Mouse (Mus musculus) forebrain, embryonic 13.5 days (tissue): ENCODE measurements around the gene Nt5dc1. TPM values are rescaled to one million over a fixed set of nuclear protein-coding genes. Genes with fewer than 3 reads are reported as not detected.
"Not testable (repeated sequence)": the region's sequence is repeated elsewhere in the genome, so short reads cannot be mapped to it uniquely, and the experiment has no call there.

ENCODE experiments used
- ATAC-seq: fragments of 200-750 bp; cut with Nextera tagmentation; 2 replicates; pipeline ENCODE4 v1.8.0; 2017
- H3K27ac ChIP-seq: fragments of 300-500 bp; sonication (generic); 2 replicates; pipeline ENCODE4 v1.5.1; 2015; ENCODE audit warnings: inconsistent platforms, mild to moderate bottlenecking, moderate library complexity
- H3K27me3 ChIP-seq: fragments of 300-500 bp; sonication (generic); 2 replicates; pipeline ENCODE4 v1.6.1; 2015; ENCODE audit warnings: mild to moderate bottlenecking, inconsistent platforms
- H3K36me3 ChIP-seq: fragments of 300-500 bp; sonication (generic); 2 replicates; pipeline ENCODE4 v1.6.1; 2015; ENCODE audit warnings: mild to moderate bottlenecking, inconsistent platforms; ENCODE audit not compliant: poor library complexity, severe bottlenecking
- H3K4me1 ChIP-seq: fragments of 300-500 bp; sonication (generic); 2 replicates; pipeline ENCODE4 v1.6.1; 2015; ENCODE audit warnings: inconsistent platforms
- H3K4me2 ChIP-seq: fragments of 300-500 bp; sonication (generic); 2 replicates; pipeline ENCODE4 v1.6.1; 2015; ENCODE audit warnings: inconsistent platforms, mild to moderate bottlenecking, moderate library complexity
- H3K4me3 ChIP-seq: fragments of 300-500 bp; sonication (generic); 2 replicates; pipeline ENCODE4 v1.5.1; 2015; ENCODE audit warnings: mild to moderate bottlenecking, inconsistent platforms
- H3K9ac ChIP-seq: fragments of 300-500 bp; sonication (generic); 2 replicates; pipeline ENCODE4 v1.6.1; 2015; ENCODE audit warnings: mild to moderate bottlenecking, inconsistent platforms
- H3K9me3 ChIP-seq: fragments of 300-500 bp; sonication (generic); replicated peaks from 2 replicates; pipeline ENCODE4 v1.6.1; 2016; ENCODE audit warnings: inconsistent platforms
- WGBS: fragments of 180-500 bp; shearing (Covaris S2); methylation state at CpG from one replicate; pipeline ENCODE4 v1.1.7; 2015; 5-methylcytosine and 5-hydroxymethylcytosine counted together
- polyA plus RNA-seq: library from polyadenylated mRNA; unstranded; fragments of >200 nt; fragmentation: Nextera tagmentation; extraction: Ambion mirVana; gene quantifications from 2 replicates; pipeline ENCODE4 v1.2.1, GENCODE M21; 2015

Nt5dc1 gene
- 3.6 and 4.4 TPM in 2 replicates for polyA plus RNA-seq

- Histone ChIP-seq H3K4me3 (peak within 1 kb of the TSS; percentile 64), H3K9ac (peak within 1 kb of the TSS; percentile 71), H3K4me1 (no peaks in the 10 kb centered on the region), H3K9me3 (no peaks in the 10 kb centered on the region), H3K27ac (no peak within 1 kb of the TSS), H3K36me3 (no peaks in the 10 kb centered on the region), H3K4me2 (peak within 1 kb of the TSS; percentile 75), H3K27me3 (no peaks in the 10 kb centered on the region)
- under 1% methylated on average over 47 of the region's 49 CpGs for WGBS
- peak; percentile 98 for ATAC-seq
Observed at GRCm38 (mm10) chr10:34418204-34418756, at the start of gene Nt5dc1. Gene Nt5dc1 (minus strand): TSS chr10:34418552.

- Histone ChIP-seq H3K36me3 (no peaks in the 10 kb centered on the region), H3K27ac (no peak overlapping the region), H3K27me3 (no peaks in the 10 kb centered on the region), H3K4me3 (no peak overlapping the region), H3K9me3 (no peaks in the 10 kb centered on the region), H3K9ac (no peak overlapping the region), H3K4me2 (no peak overlapping the region), H3K4me1 (no peaks in the 10 kb centered on the region)
- WGBS, result 92% methylated on average over 4 of the region's 4 CpGs
- no peak for ATAC-seq
Observed at GRCm38 (mm10) chr10:34464321-34464720, 46.0 kb upstream of the Nt5dc1 start.

- WGBS, result 50% methylated on average over 4 of the region's 4 CpGs
- no peaks in the 10 kb centered on the region for H3K27me3 ChIP-seq
- H3K4me2 ChIP-seq, result no peak overlapping the region
- no peak overlapping the region for H3K9ac ChIP-seq
- no peaks in the 10 kb centered on the region for H3K36me3 ChIP-seq
- no peak overlapping the region for H3K27ac ChIP-seq
- H3K9me3 ChIP-seq, result no peaks in the 10 kb centered on the region
- no peaks in the 10 kb centered on the region for H3K4me1 ChIP-seq
- ATAC-seq, result no peak
- H3K4me3 ChIP-seq, result no peak overlapping the region
Observed at GRCm38 (mm10) chr10:34461451-34461850, 43.1 kb upstream of the Nt5dc1 start.

- Histone ChIP-seq H3K27ac (no peak overlapping the region), H3K4me3 (no peak overlapping the region), H3K4me2 (no peak overlapping the region), H3K27me3 (no peaks in the 10 kb centered on the region), H3K9ac (no peak overlapping the region), H3K4me1 (no peaks in the 10 kb centered on the region), H3K9me3 (no peaks in the 10 kb centered on the region), H3K36me3 (no peaks in the 10 kb centered on the region)
- ATAC-seq, result no peak
- 63% methylated on average over 1 of the region's 1 CpGs for WGBS
Observed at GRCm38 (mm10) chr10:34449469-34449868, 31.1 kb upstream of the Nt5dc1 start.

GRCm38 (mm10) chr10:34434191-34434590 lies 15.8 kb upstream of the Nt5dc1 start:
- not testable (repeated sequence) for H3K27ac ChIP-seq, H3K36me3 ChIP-seq, H3K9ac ChIP-seq, H3K4me1 ChIP-seq, H3K27me3 ChIP-seq, H3K4me3 ChIP-seq, ATAC-seq, H3K9me3 ChIP-seq, H3K4me2 ChIP-seq
- 93% methylated on average over 8 of the region's 14 CpGs for WGBS

- no peak overlapping the region for H3K27ac ChIP-seq
- no peak overlapping the region for H3K4me2 ChIP-seq
- no peak for ATAC-seq
- no peaks in the 10 kb centered on the region for H3K36me3 ChIP-seq
- H3K9ac ChIP-seq, result no peak overlapping the region
- H3K4me3 ChIP-seq, result no peak overlapping the region
- H3K27me3 ChIP-seq, result no peaks in the 10 kb centered on the region
- H3K4me1 ChIP-seq, result no peaks in the 10 kb centered on the region
- no peaks in the 10 kb centered on the region for H3K9me3 ChIP-seq
Observed at GRCm38 (mm10) chr10:34431783-34432182, 13.4 kb upstream of the Nt5dc1 start.

- H3K27ac ChIP-seq, H3K36me3 ChIP-seq, ATAC-seq, H3K27me3 ChIP-seq, H3K9me3 ChIP-seq, H3K4me1 ChIP-seq: not testable (repeated sequence)
- Histone ChIP-seq H3K9ac (0 out of 2 replicates have a peak overlapping the region, but pooled peaks have one; percentile 45), H3K4me3 (peak overlapping the region; percentile 64), H3K4me2 (peak overlapping the region; percentile 75)
- 78% methylated on average over 4 of the region's 4 CpGs for WGBS
Observed at GRCm38 (mm10) chr10:34418794-34419193, 442 bp upstream of the Nt5dc1 start.

GRCm38 (mm10) chr10:34399267-34399666 lies 19.1 kb downstream of the Nt5dc1 start:
- no peak for ATAC-seq
- H3K27ac ChIP-seq, result no peak overlapping the region
- no peak overlapping the region for H3K4me2 ChIP-seq
- H3K9ac ChIP-seq, result no peak overlapping the region
- H3K27me3 ChIP-seq, result no peaks in the 10 kb centered on the region
- no peak overlapping the region for H3K4me3 ChIP-seq
- no peaks in the 10 kb centered on the region for H3K9me3 ChIP-seq
- H3K36me3 ChIP-seq, result peaks cover 10% of the 10 kb centered on the region; the same call in 1 of the 2 replicates
- H3K4me1 ChIP-seq, result no peaks in the 10 kb centered on the region

GRCm38 (mm10) chr10:34396959-34397358 lies 21.4 kb downstream of the Nt5dc1 start:
- 28% methylated on average over 4 of the region's 4 CpGs for WGBS
- Histone ChIP-seq H3K27ac (no peak overlapping the region), H3K9me3 (no peaks in the 10 kb centered on the region), H3K36me3 (peaks cover 4% of the 10 kb centered on the region; the same call in 1 of the 2 replicates), H3K4me1 (no peaks in the 10 kb centered on the region), H3K27me3 (no peaks in the 10 kb centered on the region), H3K4me3 (no peak overlapping the region), H3K9ac (no peak overlapping the region), H3K4me2 (no peak overlapping the region)
- ATAC-seq, result peak; percentile 60; the same call in 1 of the 2 replicates

GRCm38 (mm10) chr10:34389681-34390080 lies 28.7 kb downstream of the Nt5dc1 start, which contains the start of gene Col10a1:
Gene Col10a1 (plus strand): TSS chr10:34389981.
- no peak within 1 kb of the TSS for H3K9ac ChIP-seq
- no peaks in the 10 kb centered on the region for H3K36me3 ChIP-seq
- no peaks in the 10 kb centered on the region for H3K27me3 ChIP-seq
- no peak within 1 kb of the TSS for H3K4me3 ChIP-seq
- no peak within 1 kb of the TSS for H3K4me2 ChIP-seq
- WGBS, result 57% methylated on average over 8 of the region's 8 CpGs
- H3K9me3 ChIP-seq, result no peaks in the 10 kb centered on the region
- no peak for ATAC-seq
- no peaks in the 10 kb centered on the region for H3K4me1 ChIP-seq
- H3K27ac ChIP-seq, result no peak within 1 kb of the TSS

GRCm38 (mm10) chr10:34385636-34386035 lies 32.7 kb downstream of the Nt5dc1 start:
- no peaks in the 10 kb centered on the region for H3K9me3 ChIP-seq
- H3K27me3 ChIP-seq, result no peaks in the 10 kb centered on the region
- H3K9ac ChIP-seq, result no peak overlapping the region
- ATAC-seq, result no peak
- H3K36me3 ChIP-seq, result no peaks in the 10 kb centered on the region
- H3K4me1 ChIP-seq, result no peaks in the 10 kb centered on the region
- 86% methylated on average over 5 of the region's 5 CpGs for WGBS
- H3K4me3 ChIP-seq, result no peak overlapping the region
- H3K4me2 ChIP-seq, result no peak overlapping the region
- H3K27ac ChIP-seq, result no peak overlapping the region

- WGBS, result 92% methylated on average over 7 of the region's 7 CpGs
- ATAC-seq, result no peak
- H3K4me3 ChIP-seq, result no peak overlapping the region
- no peaks in the 10 kb centered on the region for H3K36me3 ChIP-seq
- H3K9ac ChIP-seq, result no peak overlapping the region
- H3K4me2 ChIP-seq, result no peak overlapping the region
- H3K9me3 ChIP-seq, result no peaks in the 10 kb centered on the region
- H3K4me1 ChIP-seq, result no peaks in the 10 kb centered on the region
- H3K27ac ChIP-seq, result no peak overlapping the region
- no peaks in the 10 kb centered on the region for H3K27me3 ChIP-seq
Observed at GRCm38 (mm10) chr10:34373332-34373731, 45.0 kb downstream of the Nt5dc1 start.

GRCm38 (mm10) chr10:34368138-34368537 lies 50.2 kb downstream of the Nt5dc1 start:
- 66% methylated on average over 5 of the region's 5 CpGs for WGBS
- ATAC-seq, result no peak
- no peaks in the 10 kb centered on the region for H3K27me3 ChIP-seq
- H3K4me3 ChIP-seq, result no peak overlapping the region
- H3K36me3 ChIP-seq, result no peaks in the 10 kb centered on the region
- no peak overlapping the region for H3K4me2 ChIP-seq
- no peaks in the 10 kb centered on the region for H3K9me3 ChIP-seq
- no peaks in the 10 kb centered on the region for H3K4me1 ChIP-seq
- no peak overlapping the region for H3K9ac ChIP-seq
- no peak overlapping the region for H3K27ac ChIP-seq
